Mouse (Mus musculus): ENCODE data around the gene Ogfod1. TPM values are rescaled to one million over a fixed set of nuclear protein-coding genes. Genes with fewer than 3 reads are reported as not detected.
A peak's percentile ranks its signal among the peaks of the same experiment; 100 is the strongest.

Gene Ogfod1
- polyA plus RNA-seq (2015; fragmentation: Nextera tagmentation; extraction: Ambion mirVana): 10.7 and 12.0 TPM in 2 replicates

DNA sequence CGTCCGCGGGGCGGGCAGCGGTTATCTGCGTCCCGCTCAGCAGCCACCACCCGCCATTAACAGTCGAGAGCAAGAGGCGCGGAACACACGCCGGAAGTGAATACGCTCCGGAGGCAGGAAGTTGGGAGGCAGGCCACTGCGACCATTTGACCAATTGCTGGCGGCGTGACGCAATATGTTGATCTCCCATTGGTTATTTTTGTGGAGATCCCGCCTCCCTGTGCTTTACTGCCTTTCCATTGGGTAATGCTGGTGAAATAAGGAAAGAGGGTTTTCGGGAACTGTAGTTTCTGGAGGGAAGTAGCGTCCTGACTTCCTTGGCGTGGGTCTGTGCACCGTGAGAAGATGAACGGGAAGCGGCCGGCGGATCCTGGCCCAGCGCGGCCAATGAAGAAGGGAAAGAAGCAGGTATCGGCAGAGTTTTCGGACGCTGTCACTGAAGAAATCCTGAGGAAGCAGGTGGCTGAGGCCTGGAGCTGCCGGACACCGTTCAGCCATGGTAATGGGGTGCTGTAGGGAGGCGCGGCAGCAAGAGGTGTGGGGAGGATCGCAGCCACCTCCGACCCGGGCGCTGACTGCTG lies at the start of gene Ogfod1, which contains the start of gene Nudt21:
TSS of gene Ogfod1 (plus strand) at position 255 of the 581 bp plus-strand sequence.
TSS of gene Nudt21 (minus strand) at position 88 of the 581 bp plus-strand sequence.
- WGBS: under 1% methylated on average over 41 of the region's 41 CpGs
- Histone ChIP-seq H3K4me3 (ENCODE audit: low read length) (peak within 1 kb of the TSS; percentile 76), H3K4me2 (ENCODE audit: low read depth, low read length) (peak within 1 kb of the TSS; percentile 83), H3K36me3 (ENCODE audit: control insufficient read depth, insufficient read depth, low read length) (no peaks in the 10 kb centered on the region), H3K4me1 (replicated peaks; ENCODE audit: control insufficient read depth, insufficient read depth, low read length) (peaks cover 15% of the 10 kb centered on the region), H3K27ac (ENCODE audit: low read length) (peak within 1 kb of the TSS; percentile 68), H3K9ac (ENCODE audit: low read length) (peak within 1 kb of the TSS; percentile 79), H3K9me3 (ENCODE audit: control insufficient read depth, low read length) (no peaks in the 10 kb centered on the region), H3K27me3 (ENCODE audit: control insufficient read depth, insufficient read depth, low read depth, low read length) (no peaks in the 10 kb centered on the region)
- peak; percentile 100 for ATAC-seq (ENCODE audit: low read depth)

GRCm38 (mm10) chr8:93989739-93990138 lies 47.3 kb upstream of the Ogfod1 start:
- Histone ChIP-seq H3K27me3 (ENCODE audit: control insufficient read depth, insufficient read depth, low read depth, low read length) (no peaks in the 10 kb centered on the region), H3K27ac (ENCODE audit: low read length) (no peak overlapping the region), H3K4me3 (ENCODE audit: low read length) (no peak overlapping the region), H3K36me3 (ENCODE audit: control insufficient read depth, insufficient read depth, low read length) (peaks cover 27% of the 10 kb centered on the region), H3K9me3 (ENCODE audit: control insufficient read depth, low read length) (no peaks in the 10 kb centered on the region), H3K4me2 (ENCODE audit: low read depth, low read length) (no peak overlapping the region), H3K9ac (ENCODE audit: low read length) (no peak overlapping the region), H3K4me1 (replicated peaks; ENCODE audit: control insufficient read depth, insufficient read depth, low read length) (no peaks in the 10 kb centered on the region)
- no peak for ATAC-seq (ENCODE audit: low read depth)
- 82% methylated on average over 4 of the region's 4 CpGs for WGBS

GRCm38 (mm10) chr8:93998961-93999360 lies 38.0 kb upstream of the Ogfod1 start:
- H3K4me2 ChIP-seq (ENCODE audit: low read depth, low read length): no peak overlapping the region
- peaks cover 24% of the 10 kb centered on the region for H3K36me3 ChIP-seq (ENCODE audit: control insufficient read depth, insufficient read depth, low read length)
- no peak overlapping the region for H3K9ac ChIP-seq (ENCODE audit: low read length)
- no peaks in the 10 kb centered on the region for H3K27me3 ChIP-seq (ENCODE audit: control insufficient read depth, insufficient read depth, low read depth, low read length)
- WGBS: 94% methylated on average over 2 of the region's 2 CpGs
- no peaks in the 10 kb centered on the region for H3K4me1 ChIP-seq (replicated peaks; ENCODE audit: control insufficient read depth, insufficient read depth, low read length)
- ATAC-seq (ENCODE audit: low read depth): no peak
- H3K9me3 ChIP-seq (ENCODE audit: control insufficient read depth, low read length): no peaks in the 10 kb centered on the region
- H3K27ac ChIP-seq (ENCODE audit: low read length): no peak overlapping the region
- H3K4me3 ChIP-seq (ENCODE audit: low read length): no peak overlapping the region

DNA sequence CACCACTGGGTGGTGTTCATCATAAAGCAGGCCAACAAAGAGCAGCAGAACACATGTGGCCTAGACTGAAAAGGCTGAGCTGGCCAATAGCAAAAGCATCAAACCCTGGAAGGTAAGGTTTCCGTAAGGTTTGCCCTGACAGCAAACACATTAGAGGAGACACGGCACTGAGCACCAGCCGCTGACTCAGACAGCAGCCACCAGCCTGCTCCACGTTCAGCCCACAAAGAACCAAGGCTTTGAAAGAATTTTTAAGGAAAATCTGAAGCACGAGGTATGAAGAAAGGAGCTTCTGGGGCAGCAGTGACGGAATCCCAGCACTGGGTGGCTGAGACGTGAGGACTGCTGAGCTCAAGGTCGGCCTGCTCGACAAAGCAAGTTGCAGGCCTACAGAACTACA lies 32.9 kb upstream of the Ogfod1 start:
- peaks cover 18% of the 10 kb centered on the region for H3K36me3 ChIP-seq (ENCODE audit: control insufficient read depth, insufficient read depth, low read length)
- no peak overlapping the region for H3K4me3 ChIP-seq (ENCODE audit: low read length)
- no peak overlapping the region for H3K9ac ChIP-seq (ENCODE audit: low read length)
- no peak overlapping the region for H3K27ac ChIP-seq (ENCODE audit: low read length)
- WGBS: 88% methylated on average over 9 of the region's 9 CpGs
- H3K9me3 ChIP-seq (ENCODE audit: control insufficient read depth, low read length): no peaks in the 10 kb centered on the region
- no peaks in the 10 kb centered on the region for H3K27me3 ChIP-seq (ENCODE audit: control insufficient read depth, insufficient read depth, low read depth, low read length)
- peaks cover 5% of the 10 kb centered on the region for H3K4me1 ChIP-seq (replicated peaks; ENCODE audit: control insufficient read depth, insufficient read depth, low read length)
- H3K4me2 ChIP-seq (ENCODE audit: low read depth, low read length): no peak overlapping the region
- no peak for ATAC-seq (ENCODE audit: low read depth)

DNA sequence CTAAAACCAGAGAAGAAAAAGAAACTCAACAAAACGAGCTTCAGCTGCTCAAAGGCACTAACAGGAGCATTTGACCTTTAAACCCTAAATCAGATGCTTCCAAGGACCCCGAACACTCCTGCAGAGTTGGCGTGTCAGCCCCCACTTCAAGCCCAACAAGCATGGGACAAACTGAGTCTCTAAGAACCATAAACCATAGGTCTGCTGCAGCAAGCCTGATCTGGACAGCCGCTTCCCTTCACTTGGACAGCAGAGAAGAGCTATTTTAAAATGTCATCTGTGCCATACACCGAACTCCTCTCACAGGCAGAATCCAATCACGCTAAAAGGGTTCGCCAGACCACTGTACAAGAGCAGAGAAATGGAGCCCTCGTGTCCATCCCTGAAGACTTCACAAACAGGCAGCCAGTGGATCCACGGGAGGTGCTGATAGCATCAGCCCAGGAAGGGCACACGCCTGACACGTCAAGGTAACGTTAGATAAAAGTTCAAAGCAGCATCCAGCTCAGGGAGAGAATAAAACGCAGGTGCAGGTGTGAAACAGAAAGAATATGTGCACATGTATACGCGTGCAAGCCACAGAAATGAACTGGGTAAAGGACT lies 27.7 kb upstream of the Ogfod1 start:
- ATAC-seq (ENCODE audit: low read depth): no peak
- Histone ChIP-seq H3K4me2 (ENCODE audit: low read depth, low read length) (no peak overlapping the region), H3K36me3 (ENCODE audit: control insufficient read depth, insufficient read depth, low read length) (no peaks in the 10 kb centered on the region), H3K9ac (ENCODE audit: low read length) (peak overlapping the region; percentile 15; the same call in 1 of the 2 replicates), H3K4me1 (replicated peaks; ENCODE audit: control insufficient read depth, insufficient read depth, low read length) (peaks cover 25% of the 10 kb centered on the region), H3K27me3 (ENCODE audit: control insufficient read depth, insufficient read depth, low read depth, low read length) (no peaks in the 10 kb centered on the region), H3K4me3 (ENCODE audit: low read length) (no peak overlapping the region), H3K9me3 (ENCODE audit: control insufficient read depth, low read length) (no peaks in the 10 kb centered on the region), H3K27ac (ENCODE audit: low read length) (no peak overlapping the region)
- 51% methylated on average over 15 of the region's 15 CpGs for WGBS

DNA sequence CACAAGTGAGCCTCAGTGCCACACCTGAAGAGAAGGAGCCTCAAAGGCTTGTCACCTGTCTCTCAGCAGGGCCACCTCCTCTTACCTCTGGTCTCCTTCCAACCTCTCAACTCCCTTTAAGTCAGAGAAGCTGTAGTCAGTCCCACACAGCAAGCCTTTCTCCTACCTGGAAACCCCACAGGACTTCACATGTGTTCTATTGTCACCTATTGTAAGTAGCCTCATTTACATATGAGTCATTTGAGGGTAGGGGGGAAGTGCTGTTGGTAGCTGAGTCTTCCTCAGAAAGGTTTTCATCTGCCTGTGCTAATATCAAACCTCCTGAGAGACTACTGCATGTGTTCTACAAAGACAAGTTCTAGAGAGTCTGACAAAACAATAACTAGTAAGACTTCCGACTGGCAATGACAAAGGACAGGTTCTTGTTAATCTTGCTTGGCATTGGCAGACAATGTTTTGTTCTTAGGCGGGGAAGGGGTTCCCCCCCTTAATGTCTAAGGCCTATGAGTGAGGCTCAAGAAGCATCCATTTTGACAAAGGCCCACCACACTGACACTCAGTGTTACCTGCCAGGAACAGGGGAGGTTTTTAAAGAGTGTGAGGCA lies 26.8 kb upstream of the Ogfod1 start:
- Histone ChIP-seq H3K27me3 (ENCODE audit: control insufficient read depth, insufficient read depth, low read depth, low read length) (no peaks in the 10 kb centered on the region), H3K4me1 (replicated peaks; ENCODE audit: control insufficient read depth, insufficient read depth, low read length) (peaks cover 25% of the 10 kb centered on the region), H3K27ac (ENCODE audit: low read length) (no peak overlapping the region), H3K9ac (ENCODE audit: low read length) (peak overlapping the region; percentile 24; the same call in 1 of the 2 replicates), H3K36me3 (ENCODE audit: control insufficient read depth, insufficient read depth, low read length) (no peaks in the 10 kb centered on the region), H3K9me3 (ENCODE audit: control insufficient read depth, low read length) (no peaks in the 10 kb centered on the region), H3K4me3 (ENCODE audit: low read length) (no peak overlapping the region), H3K4me2 (ENCODE audit: low read depth, low read length) (0 out of 2 replicates have a peak overlapping the region, but pooled peaks have one; percentile 27)
- no peak for ATAC-seq (ENCODE audit: low read depth)
- 67% methylated on average over 2 of the region's 2 CpGs for WGBS

- Histone ChIP-seq H3K4me3 (ENCODE audit: low read length) (peak overlapping the region; percentile 98), H3K9ac (ENCODE audit: low read length) (peak overlapping the region; percentile 89), H3K27me3 (ENCODE audit: control insufficient read depth, insufficient read depth, low read depth, low read length) (no peaks in the 10 kb centered on the region), H3K9me3 (ENCODE audit: control insufficient read depth, low read length) (no peaks in the 10 kb centered on the region), H3K36me3 (ENCODE audit: control insufficient read depth, insufficient read depth, low read length) (no peaks in the 10 kb centered on the region), H3K4me2 (ENCODE audit: low read depth, low read length) (peak overlapping the region; percentile 98), H3K27ac (ENCODE audit: low read length) (peak overlapping the region; percentile 94), H3K4me1 (replicated peaks; ENCODE audit: control insufficient read depth, insufficient read depth, low read length) (peaks cover 25% of the 10 kb centered on the region)
- 3% methylated on average over 48 of the region's 48 CpGs for WGBS
- ATAC-seq (ENCODE audit: low read depth): no peak
These were observed 25.7 kb upstream of the Ogfod1 start for GRCm38 (mm10) chr8:94011076-94012012.

- peak; percentile 97 for ATAC-seq (ENCODE audit: low read depth)
- Histone ChIP-seq H3K9ac (ENCODE audit: low read length) (peak within 1 kb of the TSS; percentile 89), H3K4me1 (replicated peaks; ENCODE audit: control insufficient read depth, insufficient read depth, low read length) (peaks cover 25% of the 10 kb centered on the region), H3K4me2 (ENCODE audit: low read depth, low read length) (peak within 1 kb of the TSS; percentile 98), H3K36me3 (ENCODE audit: control insufficient read depth, insufficient read depth, low read length) (no peaks in the 10 kb centered on the region), H3K9me3 (ENCODE audit: control insufficient read depth, low read length) (no peaks in the 10 kb centered on the region), H3K4me3 (ENCODE audit: low read length) (peak within 1 kb of the TSS; percentile 98), H3K27ac (ENCODE audit: low read length) (peak within 1 kb of the TSS; percentile 94), H3K27me3 (ENCODE audit: control insufficient read depth, insufficient read depth, low read depth, low read length) (no peaks in the 10 kb centered on the region)
- WGBS: under 1% methylated on average over 115 of the region's 130 CpGs
These were observed 24.7 kb upstream of the Ogfod1 start, which contains the start of gene Amfr for GRCm38 (mm10) chr8:94012013-94012951. Gene Amfr (minus strand): TSS chr8:94012842.

Measured in lung, embryonic 16.5 days (tissue).